Mouse (Mus musculus) thymus, postnatal 36 days (tissue): Measurements from ENCODE around the gene Dlgap3.

Source experiments
- DNase-seq, 2 experiments: peaks; one replicate each; pipeline ENCODE4 v3.0.0; 2022; ENCODE audit warnings: mixed read lengths in 2 of 2

Gene Dlgap3

GRCm38 (mm10) chr4:127278451-127279001, 109.5 kb downstream of the Dlgap3 start:
- DNase-seq, result no peak

- DNase-seq, result no peak
Observed at GRCm38 (mm10) chr4:127279241-127279640, 110.2 kb downstream of the Dlgap3 start.
